Mouse (Mus musculus) layer of hippocampus, adult 9-11 months (tissue): Measurements from ENCODE around the gene Dstyk.

Experiments
- DNase-seq: peaks from one replicate; pipeline ENCODE4 v3.0.0; 2022

Gene Dstyk

DNA sequence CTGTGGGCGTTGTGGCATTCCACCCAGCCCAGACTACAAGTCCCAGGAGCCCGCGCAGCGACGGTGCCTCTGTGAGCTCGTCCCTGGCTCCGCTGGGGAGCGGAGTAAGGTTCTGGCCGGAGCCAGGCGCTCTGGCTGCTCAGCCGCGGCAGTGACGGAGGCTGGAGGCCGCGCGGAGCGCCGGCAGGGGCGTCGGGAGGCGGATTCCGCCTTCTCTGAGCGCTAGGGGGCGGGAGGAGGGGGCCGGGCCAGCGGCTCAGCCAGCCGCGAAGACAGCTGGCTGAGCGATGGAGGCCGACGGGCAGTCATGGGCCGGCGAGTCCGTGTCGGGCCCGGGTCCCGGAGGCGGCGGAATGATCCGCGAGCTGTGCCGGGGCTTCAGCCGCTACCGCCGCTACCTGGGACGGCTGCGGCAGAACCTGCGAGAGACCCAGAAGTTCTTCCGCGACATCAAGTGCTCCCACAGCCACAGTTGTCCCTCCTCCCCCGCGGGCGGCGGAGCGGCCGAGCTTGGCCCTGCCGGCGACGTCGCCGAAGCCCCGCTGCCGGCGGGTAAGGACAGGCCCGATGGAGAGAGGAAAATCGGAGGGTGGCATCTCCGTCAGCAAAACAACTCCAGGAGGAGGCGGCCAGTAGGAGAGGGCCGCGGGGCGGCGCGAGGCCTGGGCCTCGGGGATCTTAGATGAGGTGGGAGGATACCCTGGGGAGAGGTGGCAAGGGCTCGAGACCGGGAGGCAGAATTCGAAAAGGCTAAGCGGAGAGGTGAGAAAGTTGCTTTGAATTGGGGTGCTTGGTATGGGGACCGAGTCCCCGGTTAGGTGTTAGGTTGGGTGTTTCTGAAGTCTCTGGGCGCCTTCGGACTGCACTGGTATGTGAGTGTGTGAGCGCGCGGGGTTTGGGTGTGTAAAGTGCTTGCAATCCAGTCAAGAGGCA lies at the start of gene Dstyk:
Gene Dstyk, plus strand, starts transcription at position 237 of the 933 bp plus-strand sequence.
- peak; percentile 95 for DNase-seq

DNA sequence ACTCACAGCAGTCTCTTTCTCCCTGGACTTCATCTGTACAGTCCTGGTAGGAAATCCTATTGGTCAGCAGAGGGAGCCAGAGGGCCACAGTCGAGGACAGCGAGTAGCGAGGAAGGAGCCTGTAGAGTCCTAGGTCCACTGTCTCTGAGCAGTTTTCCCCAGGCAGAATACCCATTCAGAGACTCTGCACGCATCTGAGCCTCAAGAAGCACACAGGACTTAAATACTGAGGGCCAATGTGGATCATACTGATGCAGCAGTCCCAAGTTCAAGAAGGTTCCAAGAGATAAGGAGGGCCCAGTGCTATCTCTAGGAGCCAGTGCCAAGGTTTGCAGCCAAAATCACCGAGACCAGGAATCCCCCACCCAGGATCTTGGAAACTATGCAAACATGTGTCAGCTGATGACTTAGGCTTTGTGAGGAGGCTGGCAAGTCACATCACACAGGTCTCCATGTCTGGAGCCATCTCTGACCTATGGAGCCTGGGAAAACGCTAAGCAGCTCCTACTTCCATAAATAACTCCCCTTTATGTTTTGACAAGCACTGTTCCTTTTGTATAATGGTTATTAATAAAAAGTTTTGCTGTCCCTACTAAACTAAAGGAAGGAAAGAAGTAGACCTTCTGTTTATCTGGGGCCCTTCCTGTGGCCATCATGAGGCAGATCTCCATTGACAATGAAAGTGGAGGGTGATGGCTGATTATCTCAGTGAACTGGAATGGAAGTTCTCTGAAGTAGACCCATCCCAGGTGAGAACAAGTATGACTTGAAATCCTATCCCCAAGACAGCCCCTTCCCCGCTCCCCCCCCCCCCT lies 49.5 kb upstream of the Dstyk start:
- DNase-seq, result peak; percentile 86

GRCm38 (mm10) chr1:132370681-132371173 lies 46.6 kb upstream of the Dstyk start:
- DNase-seq, result no peak

GRCm38 (mm10) chr1:132371298-132372081 lies 45.9 kb upstream of the Dstyk start:
- no peak for DNase-seq

GRCm38 (mm10) chr1:132372354-132372753 lies 45.0 kb upstream of the Dstyk start:
- no peak for DNase-seq

DNA sequence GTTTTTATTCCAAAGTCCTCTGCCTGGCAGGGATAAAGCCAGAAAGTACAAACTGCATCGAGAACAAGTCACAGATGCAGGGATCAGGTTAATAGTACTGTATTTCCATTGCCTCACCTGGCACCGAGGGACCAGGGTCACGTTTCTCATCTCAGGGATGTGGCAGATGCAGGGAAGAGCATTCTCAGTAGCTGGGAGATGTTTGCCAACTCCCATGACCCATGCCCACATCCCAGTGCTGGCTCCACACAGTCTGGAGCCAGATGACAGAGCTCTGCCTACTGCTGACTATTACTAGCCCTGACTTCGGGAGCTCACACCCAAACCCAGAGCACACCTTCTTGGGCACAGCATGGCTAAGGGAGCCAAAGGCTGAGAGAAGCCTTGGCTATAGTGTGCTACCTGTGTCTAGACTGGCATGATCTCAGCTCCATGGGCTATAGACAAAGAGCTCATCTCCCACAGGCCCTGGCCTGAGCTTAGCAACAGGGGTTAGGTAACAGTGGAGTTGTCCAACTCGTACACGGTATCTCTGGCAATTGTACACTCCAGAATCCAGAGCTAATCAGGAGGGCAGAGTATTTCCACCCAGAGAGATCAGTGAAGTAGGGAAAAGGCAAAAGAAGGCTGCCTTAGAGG lies 44.3 kb upstream of the Dstyk start:
- no peak for DNase-seq

- no peak for DNase-seq
Measured at GRCm38 (mm10) chr1:132374140-132374872, 43.0 kb upstream of the Dstyk start.

GRCm38 (mm10) chr1:132374873-132375244 lies 42.5 kb upstream of the Dstyk start:
- DNase-seq, result no peak

DNA sequence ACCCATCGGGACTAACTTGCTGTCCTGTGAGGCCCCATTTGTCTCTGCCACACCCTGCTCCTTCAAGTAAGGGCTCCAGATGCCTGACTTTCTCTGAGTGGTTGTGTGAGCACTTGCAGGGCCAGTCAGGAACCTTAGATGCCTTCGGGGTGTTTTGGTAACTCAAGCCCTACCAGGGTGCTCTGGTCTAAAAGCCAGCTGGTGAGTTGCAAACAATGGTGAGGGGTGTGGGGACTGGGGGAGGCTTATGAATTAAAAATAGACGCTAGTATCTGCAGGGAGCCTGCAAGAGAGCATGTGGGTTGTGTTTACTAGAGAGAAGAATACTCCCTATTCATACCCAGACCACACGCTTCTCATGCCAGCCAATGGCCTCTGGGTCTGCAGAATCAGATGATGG lies 42.1 kb upstream of the Dstyk start:
- DNase-seq, result peak; percentile 85

DNA sequence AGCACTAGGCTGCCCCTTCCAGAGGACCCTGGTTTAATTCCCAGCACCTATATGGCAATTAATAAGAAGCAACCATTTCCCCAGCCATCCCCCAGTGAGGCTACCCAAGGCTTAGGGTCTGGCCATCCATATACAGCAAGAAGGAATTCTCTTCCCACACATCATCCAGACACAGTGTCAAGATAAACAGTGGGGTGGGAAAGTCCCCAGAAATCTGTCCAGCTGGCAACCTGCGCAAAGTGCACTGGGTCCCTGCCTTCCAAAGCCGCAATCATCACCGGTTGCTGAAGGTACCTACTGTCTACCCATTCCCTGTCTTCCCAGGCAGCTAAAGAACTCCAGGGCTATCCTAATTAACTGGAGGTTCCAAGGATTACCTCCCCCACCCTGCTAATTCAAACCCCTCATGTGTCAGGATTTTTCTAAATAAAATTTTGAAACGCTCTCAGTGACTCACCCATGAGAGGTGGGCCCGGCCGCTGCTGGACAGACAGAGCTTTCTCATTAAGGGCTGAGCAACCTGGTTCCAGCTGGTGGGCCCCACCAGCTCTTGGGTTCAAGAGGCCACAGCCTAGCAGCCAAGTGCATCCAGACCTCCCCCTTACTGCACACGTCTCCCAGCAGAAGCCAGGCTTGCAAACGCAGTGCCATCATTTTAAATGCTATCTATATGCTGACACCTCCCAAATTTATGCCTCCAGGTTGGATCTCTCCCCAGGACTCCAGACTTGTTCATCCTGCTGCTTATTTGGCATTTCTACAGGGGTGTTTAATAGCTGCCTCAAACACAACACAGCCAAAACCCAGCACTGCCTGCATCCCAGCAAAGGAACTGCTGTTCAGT lies 40.9 kb upstream of the Dstyk start:
- DNase-seq, result no peak

GRCm38 (mm10) chr1:132377055-132377365 lies 40.3 kb upstream of the Dstyk start:
- DNase-seq, result no peak

- no peak for DNase-seq
Measured at GRCm38 (mm10) chr1:132377811-132378210, 39.5 kb upstream of the Dstyk start.

DNA sequence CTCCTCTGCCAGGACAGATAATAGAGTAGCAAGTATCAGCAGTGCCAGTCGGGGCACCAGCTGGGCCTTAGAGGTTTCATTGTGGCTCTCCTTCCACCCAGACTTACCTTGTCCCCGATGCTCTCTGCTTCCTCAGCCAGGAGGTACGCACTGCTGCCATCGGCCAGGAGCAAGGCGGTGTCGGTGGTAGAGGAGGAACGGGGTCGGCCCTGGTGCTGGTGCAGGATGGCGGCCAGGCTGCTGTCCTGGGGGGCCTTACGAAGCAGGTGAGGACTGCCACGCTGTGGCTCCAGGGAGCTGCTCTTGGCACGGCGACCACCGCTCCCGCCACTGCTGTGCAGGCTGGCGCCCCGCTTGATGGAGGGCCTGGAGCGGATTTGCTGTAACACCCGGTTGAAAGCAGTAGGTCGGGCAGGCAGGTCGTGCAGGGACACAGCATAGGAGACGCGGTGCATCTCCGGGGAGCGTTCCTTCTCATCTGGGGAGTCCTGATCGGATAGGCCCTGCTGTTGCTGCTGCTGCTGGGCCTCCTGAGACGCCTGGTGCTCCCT lies 36.7 kb upstream of the Dstyk start:
- DNase-seq, result no peak

GRCm38 (mm10) chr1:132381929-132382328 lies 35.4 kb upstream of the Dstyk start:
- DNase-seq, result no peak

- DNase-seq, result no peak
Measured at GRCm38 (mm10) chr1:132384001-132384554, 33.3 kb upstream of the Dstyk start.

GRCm38 (mm10) chr1:132385266-132385665 lies 32.1 kb upstream of the Dstyk start:
- no peak for DNase-seq

DNA sequence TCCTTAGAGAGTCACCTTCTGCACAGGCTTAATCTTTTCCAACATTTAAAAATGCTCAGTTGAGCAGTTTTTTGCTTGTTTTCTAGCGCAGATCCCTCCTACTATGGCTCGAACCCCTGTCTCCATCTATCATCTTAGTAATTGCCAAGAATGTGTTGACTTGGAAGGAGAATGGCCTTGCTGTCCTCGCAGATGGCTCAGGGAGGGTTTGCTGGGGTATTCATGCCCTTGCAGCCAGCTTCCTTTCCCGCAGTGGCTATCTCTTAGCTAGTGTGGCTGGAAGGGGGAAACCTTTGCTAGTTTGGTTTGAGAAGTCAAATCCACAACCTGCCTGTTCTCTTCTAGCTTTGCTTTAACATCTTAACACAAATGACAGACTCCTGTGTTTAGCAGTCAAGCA lies 31.6 kb upstream of the Dstyk start:
- DNase-seq, result no peak

DNA sequence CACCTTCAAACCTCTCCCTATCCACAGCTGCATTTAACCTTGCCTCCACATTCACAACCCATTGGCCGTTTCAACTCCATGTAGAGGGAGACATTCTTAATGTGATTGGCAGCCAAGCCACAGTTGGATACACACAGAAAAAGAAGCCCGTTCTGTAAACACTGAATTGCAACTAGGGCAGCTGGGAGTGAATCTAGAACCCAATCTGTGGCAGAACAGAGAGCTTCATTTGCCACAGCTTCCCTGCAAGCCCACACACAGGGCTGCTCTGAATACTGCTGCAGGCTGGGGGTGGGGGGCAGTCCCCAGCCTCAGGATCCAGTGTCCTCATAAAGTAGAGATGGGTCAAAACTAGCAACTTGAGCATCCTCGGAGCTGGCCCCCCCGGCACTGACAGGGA lies 31.1 kb upstream of the Dstyk start:
- peak; percentile 84 for DNase-seq

DNA sequence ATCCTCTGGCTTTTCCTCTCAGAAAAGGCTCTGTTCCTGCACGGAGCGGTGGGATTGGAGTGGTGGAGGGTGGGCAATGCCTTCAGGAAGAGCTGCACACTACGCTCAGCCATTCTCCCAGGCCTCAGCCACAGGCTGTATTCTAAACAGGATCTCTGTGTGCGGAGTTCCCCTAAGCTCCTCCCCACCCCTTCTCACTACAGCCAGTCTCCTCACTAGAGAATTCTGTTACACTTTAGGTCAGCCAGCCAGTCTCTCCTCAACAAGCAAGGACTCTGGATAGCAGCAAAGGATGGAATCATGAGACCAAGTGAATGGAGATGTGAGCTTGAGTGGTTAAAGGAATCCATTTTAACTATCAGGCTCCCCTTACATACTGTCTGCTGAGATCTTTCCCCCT lies 29.4 kb upstream of the Dstyk start:
- no peak for DNase-seq
